Mouse (Mus musculus) left cerebral cortex, postnatal 36 days (tissue): ENCODE data around the gene Osbp2. TPM values are rescaled to one million over a fixed set of nuclear protein-coding genes. Genes with fewer than 3 reads are reported as not detected.
A peak's percentile ranks its signal among the peaks of the same experiment; 100 is the strongest.

Source experiments
- DNase-seq, 2 experiments: peaks; one replicate each; pipeline ENCODE4 v3.0.0; 2021 to 2022; ENCODE audit warnings: low spot score in 2 of 2, mixed read lengths in 1 of 2
- intact Hi-C: fragments of 180-260 bp; cut with DNase I; formaldehyde crosslinking; loops from one replicate; pipeline ENCODE4 v1.15.1; 2025
- total RNA-seq, 2 experiments: library from RNA; stranded (reverse); gene quantifications; 2 replicates each; pipeline ENCODE4 v1.2.3; 2021

Osbp2 gene
- total RNA-seq, 2 experiments from 2014 or later, result 128 to 164 TPM

- DNase-seq, result no peak
- intact Hi-C loops, result no loop called here
These were observed 89.8 kb downstream of the Osbp2 start for GRCm38 (mm10) chr11:3773782-3774462.

GRCm38 (mm10) chr11:3773136-3773535, 90.6 kb downstream of the Osbp2 start:
- DNase-seq, result no peak
- intact Hi-C loops, result no loop called here

GRCm38 (mm10) chr11:3771348-3771747, 92.4 kb downstream of the Osbp2 start:
- intact Hi-C loops, result no loop called here
- DNase-seq, result no peak

- DNase-seq, result no peak
- intact Hi-C loops, result no loop called here
These were observed 95.9 kb downstream of the Osbp2 start for GRCm38 (mm10) chr11:3767830-3768229.

GRCm38 (mm10) chr11:3766964-3767363, 96.7 kb downstream of the Osbp2 start:
- intact Hi-C loops, result no loop called here
- DNase-seq, result no peak

- DNase-seq, result no peak
- intact Hi-C loops, result loop anchor here (5.0 kb wide), 1 partner anchor 42 kb away; no protein-coding TSS in a partner anchor
These were observed 99.4 kb downstream of the Osbp2 start for GRCm38 (mm10) chr11:3764352-3764751.

GRCm38 (mm10) chr11:3761775-3762501, 101.8 kb downstream of the Osbp2 start:
- peak; percentile 43 to 70 for DNase-seq
- intact Hi-C loops, result loop anchor here (5.0 kb wide), 1 partner anchor 40 kb away; no protein-coding TSS in a partner anchor

GRCm38 (mm10) chr11:3761339-3761738, 102.4 kb downstream of the Osbp2 start:
- intact Hi-C loops, result loop anchor here (5.0 kb wide), 1 partner anchor 39 kb away; no protein-coding TSS in a partner anchor
- no peak for DNase-seq

GRCm38 (mm10) chr11:3759433-3759832, 104.3 kb downstream of the Osbp2 start:
- intact Hi-C loops, result no loop called here
- DNase-seq, result no peak

- no peak for DNase-seq
- intact Hi-C loops, result no loop called here
These were observed 108.4 kb downstream of the Osbp2 start for GRCm38 (mm10) chr11:3755341-3755740.

GRCm38 (mm10) chr11:3754685-3755084, 109.0 kb downstream of the Osbp2 start:
- no peak for DNase-seq
- intact Hi-C loops, result no loop called here

- DNase-seq, result peak in 1 of 2 experiments; percentile 63
- intact Hi-C loops, result no loop called here
These were observed 109.8 kb downstream of the Osbp2 start for GRCm38 (mm10) chr11:3753897-3754296.

- DNase-seq, result no peak
- intact Hi-C loops, result no loop called here
These were observed 110.9 kb downstream of the Osbp2 start for GRCm38 (mm10) chr11:3752766-3753165.

GRCm38 (mm10) chr11:3749831-3750230, 113.9 kb downstream of the Osbp2 start:
- no peak for DNase-seq
- intact Hi-C loops, result no loop called here

GRCm38 (mm10) chr11:3742449-3742848, 121.3 kb downstream of the Osbp2 start:
- DNase-seq, result no peak
- intact Hi-C loops, result no loop called here

- peak; percentile 67 to 68 for DNase-seq
- intact Hi-C loops, result no loop called here
These were observed 122.5 kb downstream of the Osbp2 start for GRCm38 (mm10) chr11:3741183-3741582.

- intact Hi-C loops, result no loop called here
- no peak for DNase-seq
These were observed 124.9 kb downstream of the Osbp2 start for GRCm38 (mm10) chr11:3738778-3739177.

GRCm38 (mm10) chr11:3735715-3736114, 128.0 kb downstream of the Osbp2 start:
- peak; percentile 66 to 69 for DNase-seq
- intact Hi-C loops, result no loop called here

GRCm38 (mm10) chr11:3733933-3734636, 129.6 kb downstream of the Osbp2 start:
- no peak for DNase-seq
- intact Hi-C loops, result no loop called here

- DNase-seq, result no peak
- intact Hi-C loops, result no loop called here
These were observed 132.2 kb downstream of the Osbp2 start for GRCm38 (mm10) chr11:3731469-3731868.
